Mouse (Mus musculus) limb, embryonic 14.5 days (tissue): ENCODE results near the gene B3galt5. TPM values are rescaled to one million over a fixed set of nuclear protein-coding genes. Genes with fewer than 3 reads are reported as not detected.

Experiments
- ATAC-seq: fragments of 200-750 bp; cut with Nextera tagmentation; 2 replicates; pipeline ENCODE4 v1.8.0; 2017; ENCODE audit warnings: low read depth, moderate number of reproducible peaks, moderate TSS enrichment; ENCODE audit not compliant: low FRiP score
- DNase-seq: peaks from one replicate; pipeline ENCODE4 v3.0.0-alpha.2; 2015; ENCODE audit warnings: low spot score
- H3K27ac ChIP-seq: fragments of 300-500 bp; sonication (generic); replicated peaks from 2 replicates; pipeline ENCODE4 v1.5.1; 2014; ENCODE audit warnings: low read depth, mild to moderate bottlenecking, low read length, moderate library complexity, mixed read lengths
- H3K27me3 ChIP-seq: fragments of 300-500 bp; sonication (generic); 2 replicates; pipeline ENCODE4 v1.6.1; 2014; ENCODE audit warnings: low read length, mixed read lengths; ENCODE audit not compliant: control insufficient read depth, insufficient read depth
- H3K36me3 ChIP-seq: fragments of 300-500 bp; sonication (generic); 2 replicates; pipeline ENCODE4 v1.6.1; 2014; ENCODE audit warnings: mild to moderate bottlenecking, low read length, moderate library complexity, mixed read lengths; ENCODE audit not compliant: control insufficient read depth, insufficient read depth
- H3K4me1 ChIP-seq: fragments of 300-500 bp; sonication (generic); 2 replicates; pipeline ENCODE4 v1.6.1; 2014; ENCODE audit warnings: antibody characterized with exemption, low read length, mixed read lengths; ENCODE audit not compliant: control insufficient read depth, insufficient read depth
- H3K4me2 ChIP-seq: fragments of 300-500 bp; sonication (generic); replicated peaks from 2 replicates; pipeline ENCODE4 v1.6.1; 2014; ENCODE audit warnings: low read depth, mild to moderate bottlenecking, low read length, moderate library complexity; ENCODE audit not compliant: severe bottlenecking
- H3K4me3 ChIP-seq: fragments of 300-500 bp; sonication (generic); replicated peaks from 2 replicates; pipeline ENCODE4 v1.5.1; 2014; ENCODE audit warnings: low read length
- H3K9ac ChIP-seq: fragments of 300-500 bp; sonication (generic); 2 replicates; pipeline ENCODE4 v1.6.1; 2014; ENCODE audit warnings: mild to moderate bottlenecking, low read depth, low read length, moderate library complexity; ENCODE audit not compliant: severe bottlenecking
- H3K9me3 ChIP-seq: fragments of 300-500 bp; sonication (generic); 2 replicates; pipeline ENCODE4 v1.6.1; 2016; ENCODE audit warnings: low read length; ENCODE audit not compliant: control insufficient read depth
- POLR2A ChIP-seq: fragments of 200-500 bp; IDR thresholded peaks from 2 replicates; pipeline ENCODE4 v1.8.0; 2012; ENCODE audit warnings: inconsistent platforms, mild to moderate bottlenecking, moderate library complexity, borderline replicate concordance; ENCODE audit not compliant: insufficient read depth, insufficient read length; ENCODE audit errors: extremely low read depth
- WGBS: fragments of 180-500 bp; shearing (Covaris S2); extraction: QIAGEN DNeasy Blood & Tissue Kit; methylation state at CpG from one replicate; pipeline ENCODE4 v1.1.7; 2014; 5-methylcytosine and 5-hydroxymethylcytosine counted together
- polyA plus RNA-seq, 2 experiments: library from polyadenylated mRNA; depleted of rRNA in 1 of 2; stranded (reverse) in 1 of 2; unstranded in 1 of 2; fragments of >200 nt; fragmentation: Nextera tagmentation in 1 of 2; extraction: Ambion mirVana in 1 of 2; gene quantifications; 2 replicates each; pipeline versions ENCODE4 v1.2.1 to v1.2.3; 2012 to 2014

The B3galt5 gene
- polyA plus RNA-seq, 2 experiments = 0.21 to 0.28 TPM

- peak; percentile 41; the same call in 1 of the 2 replicates for ATAC-seq
Observed at GRCm38 (mm10) chr16:96348070-96348469, 112.5 kb downstream of the B3galt5 start.

DNA sequence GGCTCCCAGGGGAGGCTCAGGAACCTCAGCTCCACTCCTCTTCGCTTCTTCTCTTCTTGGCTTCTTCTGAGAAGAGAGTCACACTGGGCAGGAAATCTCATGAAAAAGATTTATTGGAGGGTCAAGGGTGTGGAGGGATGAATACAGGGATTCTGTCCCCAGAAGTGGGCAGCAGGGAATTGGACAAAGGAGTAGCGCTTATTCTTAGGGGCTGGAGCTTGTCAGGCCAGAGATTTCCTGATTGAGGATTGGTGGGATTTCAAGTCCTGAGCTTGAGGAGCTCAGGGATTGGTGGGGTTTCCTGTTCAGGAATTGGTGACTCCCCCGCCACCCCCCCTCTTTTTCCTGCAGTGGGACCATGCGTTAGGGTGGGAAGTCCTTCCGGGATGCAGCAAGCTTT is 113.2 kb downstream of the B3galt5 start:
- peaks cover 8% of the 10 kb centered on the region for H3K4me1 ChIP-seq
- no peak for TF ChIP-seq POLR2A

More at GRCm38 (mm10) chr16:96348070-96348469, 112.5 kb downstream of the B3galt5 start:
- Histone ChIP-seq H3K36me3 (no peaks in the 10 kb centered on the region), H3K27ac (no peak overlapping the region), H3K9me3 (no peaks in the 10 kb centered on the region), H3K9ac (no peak overlapping the region), H3K4me1 (peaks cover 8% of the 10 kb centered on the region), H3K4me2 (peak overlapping the region; percentile 26), H3K27me3 (no peaks in the 10 kb centered on the region; the same call in 1 of the 2 replicates), H3K4me3 (no peak overlapping the region)
- 29% methylated on average over 11 of the region's 11 CpGs for WGBS
- DNase-seq = peak; percentile 29
- no peak for TF ChIP-seq POLR2A

GRCm38 (mm10) chr16:96351520-96351919 is 115.9 kb downstream of the B3galt5 start:
- H3K36me3 ChIP-seq = no peaks in the 10 kb centered on the region
- TF ChIP-seq POLR2A = no peak
- DNase-seq = no peak
- peaks cover 8% of the 10 kb centered on the region for H3K4me1 ChIP-seq
- 90% methylated on average over 2 of the region's 2 CpGs for WGBS
- no peak overlapping the region for H3K27ac ChIP-seq
- ATAC-seq = no peak
- no peak overlapping the region for H3K9ac ChIP-seq
- no peaks in the 10 kb centered on the region for H3K9me3 ChIP-seq
- H3K4me2 ChIP-seq = no peak overlapping the region
- no peaks in the 10 kb centered on the region; the same call in 1 of the 2 replicates for H3K27me3 ChIP-seq
- H3K4me3 ChIP-seq = no peak overlapping the region

More for the DNA sequence above, 113.2 kb downstream of the B3galt5 start:
- Histone ChIP-seq H3K27me3 (no peaks in the 10 kb centered on the region; the same call in 1 of the 2 replicates), H3K9me3 (no peaks in the 10 kb centered on the region), H3K36me3 (no peaks in the 10 kb centered on the region), H3K27ac (no peak overlapping the region), H3K9ac (no peak overlapping the region), H3K4me2 (peak overlapping the region; percentile 26; the same call in 1 of the 2 replicates), H3K4me3 (no peak overlapping the region)
- 63% methylated on average over 5 of the region's 5 CpGs for WGBS
- ATAC-seq (no peak), DNase-seq (no peak)

- no peak overlapping the region for H3K4me3 ChIP-seq
- peaks cover 3% of the 10 kb centered on the region for H3K4me1 ChIP-seq
- H3K9me3 ChIP-seq = no peaks in the 10 kb centered on the region
- no peak overlapping the region for H3K4me2 ChIP-seq
- 79% methylated on average over 6 of the region's 6 CpGs for WGBS
- no peaks in the 10 kb centered on the region; the same call in 1 of the 2 replicates for H3K27me3 ChIP-seq
- no peak overlapping the region for H3K9ac ChIP-seq
- no peak for TF ChIP-seq POLR2A
- no peak for ATAC-seq
- H3K27ac ChIP-seq = no peak overlapping the region
- no peaks in the 10 kb centered on the region for H3K36me3 ChIP-seq
- no peak for DNase-seq
Observed at GRCm38 (mm10) chr16:96353296-96353896, 117.8 kb downstream of the B3galt5 start.

GRCm38 (mm10) chr16:96353996-96354395 is 118.4 kb downstream of the B3galt5 start:
- ATAC-seq = no peak
- Histone ChIP-seq H3K27ac (no peak overlapping the region), H3K4me2 (peak overlapping the region; percentile 8; the same call in 1 of the 2 replicates), H3K9ac (no peak overlapping the region), H3K4me3 (no peak overlapping the region), H3K27me3 (no peaks in the 10 kb centered on the region), H3K4me1 (no peaks in the 10 kb centered on the region), H3K36me3 (no peaks in the 10 kb centered on the region), H3K9me3 (no peaks in the 10 kb centered on the region)
- 38% methylated on average over 6 of the region's 6 CpGs for WGBS
- no peak for DNase-seq
- TF ChIP-seq POLR2A = no peak
